Mouse (Mus musculus) lung, adult 10 weeks (tissue): ENCODE data around the gene Zfp109. TPM values are rescaled to one million over a fixed set of nuclear protein-coding genes. Genes with fewer than 3 reads are reported as not detected.

ENCODE experiments used
- polyA plus RNA-seq: library from polyadenylated mRNA; stranded (reverse); fragments of 350-450 nt; fragmentation: Illumina TruSeq; extraction: RNeasy Lipid Tissue Mini Kit (QIAGEN cat#74804); gene quantifications from one replicate; pipeline ENCODE4 v1.2.3, GENCODE M21; 2014; ENCODE audit warnings: low read depth, low replicate concordance; ENCODE audit not compliant: insufficient read depth

Gene Zfp109
- 0.72 TPM for polyA plus RNA-seq

DNA sequence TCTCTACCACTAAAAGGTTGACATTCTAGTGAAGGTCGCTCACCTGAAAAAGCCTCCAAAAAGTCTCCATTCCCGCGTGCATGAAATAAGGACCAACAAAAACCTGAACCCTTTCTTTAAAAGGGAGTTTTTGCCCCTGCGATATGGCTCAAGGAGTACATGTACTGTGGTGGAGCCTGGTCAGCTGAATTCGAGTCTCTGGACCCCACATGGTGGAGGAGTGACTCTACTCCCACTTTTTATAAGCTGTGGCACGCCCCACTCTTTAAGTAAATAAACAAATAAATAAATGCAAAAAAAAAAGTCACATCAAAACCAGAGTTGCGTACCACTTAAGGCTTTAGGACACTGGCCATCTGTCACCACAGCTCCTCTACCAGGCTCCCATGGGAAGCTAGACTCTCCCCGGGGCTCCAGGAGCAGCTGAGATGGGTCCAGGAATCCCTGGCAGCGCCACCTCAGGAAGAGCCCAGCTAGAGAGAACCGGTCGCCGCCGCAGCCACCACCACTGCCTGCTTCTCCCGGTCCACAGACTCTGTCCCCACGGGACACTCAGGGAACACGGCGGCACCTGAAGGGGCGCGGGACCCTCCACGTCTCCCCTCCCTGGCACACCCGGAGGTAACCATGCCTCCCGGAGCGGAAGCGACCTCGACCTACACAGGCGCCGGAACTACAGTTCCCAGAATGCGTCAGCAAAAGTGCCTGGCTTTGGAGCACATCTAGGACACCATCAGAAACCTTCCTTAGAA, at the start of gene Zfp109:
Gene Zfp109 (minus strand): TSS at position 521 of the 752 bp plus-strand sequence.

DNA sequence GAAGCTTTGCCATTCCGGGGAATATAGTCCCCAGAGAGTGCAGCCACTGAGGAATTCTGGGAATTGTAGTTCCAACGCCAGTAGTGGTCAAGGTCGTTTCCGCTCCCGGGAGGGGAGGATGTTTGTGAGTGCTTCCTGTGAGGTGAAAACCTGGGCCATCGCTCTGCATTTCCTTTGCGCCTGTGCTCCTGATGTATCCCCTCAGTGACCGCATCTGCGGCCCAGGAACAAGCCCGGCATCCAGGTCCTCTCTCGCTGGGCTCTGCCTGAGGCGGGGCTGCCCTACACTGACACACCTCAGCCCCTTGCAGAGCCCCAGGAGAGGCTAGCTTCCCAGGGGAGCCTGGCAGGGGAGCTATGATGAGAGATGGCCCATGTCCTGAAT, 32.9 kb upstream of the Zfp109 start, which contains the start of gene Zfp93:
Gene Zfp93 (plus strand): TSS at position 133 of the 385 bp plus-strand sequence.

DNA sequence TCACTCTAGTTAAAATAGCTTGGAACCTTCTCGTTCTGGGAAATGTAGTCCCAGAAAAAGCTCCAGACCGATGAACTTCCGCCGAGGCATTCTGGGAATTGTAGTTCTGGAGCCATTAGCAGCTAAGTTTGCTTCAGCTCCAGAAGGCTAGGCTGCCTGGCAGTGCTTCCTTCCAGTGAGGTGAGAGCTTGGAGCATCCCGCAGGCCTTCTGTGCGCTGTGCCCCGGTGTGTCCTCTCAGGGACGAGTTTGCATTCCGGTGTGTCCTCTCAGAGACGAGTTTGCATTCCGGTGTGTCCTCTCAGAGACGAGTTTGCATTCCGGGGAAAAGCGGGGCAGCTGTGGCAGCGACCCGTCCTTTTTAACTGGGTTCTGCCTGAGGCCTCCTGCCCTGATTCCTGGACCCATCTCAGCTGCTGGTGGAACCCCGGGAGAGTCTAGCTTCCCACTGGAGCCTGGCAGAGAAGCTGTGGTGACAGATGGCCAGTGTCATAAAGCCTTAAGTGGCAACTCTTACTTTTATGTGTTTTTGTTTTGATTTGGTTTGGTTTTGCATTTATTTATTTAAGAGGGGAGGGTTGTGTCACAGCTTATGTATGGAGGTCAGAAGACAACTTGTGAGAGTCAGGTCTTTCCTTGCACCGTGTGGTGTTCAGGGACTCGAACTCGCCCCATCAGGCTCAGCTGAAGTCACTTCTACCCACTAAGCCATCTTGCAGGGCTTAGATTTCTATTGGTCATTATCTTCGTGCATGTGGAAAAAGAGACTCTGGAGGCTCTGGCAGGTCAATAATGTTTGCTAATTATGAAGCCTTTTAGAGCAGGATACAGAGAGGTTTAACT, 17.5 kb upstream of the Zfp109 start, which contains the start of gene Zfp108:
Gene Zfp108 (plus strand): TSS at position 162 of the 842 bp plus-strand sequence.

DNA sequence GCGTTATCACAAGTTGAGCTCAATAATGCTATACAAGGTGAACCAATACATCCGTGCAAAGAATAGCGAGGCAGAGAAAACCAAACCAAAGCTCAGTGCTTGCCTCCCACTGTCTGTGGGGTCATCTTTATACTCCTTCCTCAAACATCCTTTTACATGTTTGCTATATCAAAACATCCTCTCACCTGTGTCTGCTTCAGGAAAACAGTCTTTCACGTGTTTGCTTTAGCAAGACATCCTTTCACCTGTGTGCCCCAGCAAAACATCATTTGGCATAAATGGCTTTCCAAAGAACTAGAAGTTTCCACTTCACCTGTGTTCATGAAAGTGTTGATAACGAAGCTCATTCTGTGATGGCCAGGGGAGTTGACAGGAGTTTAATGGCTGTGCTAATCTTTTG, 26.0 kb downstream of the Zfp109 start, which contains the start of gene Zfp111:
Gene Zfp111 (minus strand): TSS at position 101 of the 400 bp plus-strand sequence.

Other genes with a start within 250 kb of the Zfp109 start
- gene V1rd19, start 235.9 kb downstream of the Zfp109 start, polyA plus RNA-seq: not detected
- not detected for gene Vmn1r183, start 184.3 kb downstream of the Zfp109 start, polyA plus RNA-seq
- gene Zfp180, start 155.6 kb downstream of the Zfp109 start, polyA plus RNA-seq: 12.8 TPM
- gene Zfp112, start 125.2 kb downstream of the Zfp109 start, polyA plus RNA-seq: 0.94 TPM
- 4.7 TPM for gene Zfp235, start 103.4 kb downstream of the Zfp109 start, polyA plus RNA-seq
- 0.18 TPM for gene Zfp114, start 62.5 kb downstream of the Zfp109 start, polyA plus RNA-seq
- gene Zfp111, start 26.1 kb downstream of the Zfp109 start, polyA plus RNA-seq: 2.8 TPM
- gene Zfp108, start 17.2 kb upstream of the Zfp109 start, polyA plus RNA-seq: 1.1 TPM
- gene Zfp93, start 32.9 kb upstream of the Zfp109 start, polyA plus RNA-seq: 2.4 TPM
- gene Zfp61, start 63.7 kb upstream of the Zfp109 start, polyA plus RNA-seq: 6.0 TPM
- gene Zfp94, start 79.1 kb upstream of the Zfp109 start, polyA plus RNA-seq: 5.2 TPM
- not detected for gene Tescl, start 96.4 kb upstream of the Zfp109 start, polyA plus RNA-seq
- not detected for gene Lypd5, start 111.6 kb upstream of the Zfp109 start, polyA plus RNA-seq
- gene Kcnn4, start 132.7 kb upstream of the Zfp109 start, polyA plus RNA-seq: 4.4 TPM
- gene Smg9, start 162.1 kb upstream of the Zfp109 start, polyA plus RNA-seq: 13.7 TPM
- 0.29 TPM for gene Irgc1, start 214.7 kb upstream of the Zfp109 start, polyA plus RNA-seq
- 48.8 TPM for gene Plaur, start 224.9 kb upstream of the Zfp109 start, polyA plus RNA-seq
- 8.8 TPM for gene Cadm4, start 244.5 kb upstream of the Zfp109 start, polyA plus RNA-seq